Mouse (Mus musculus): ENCODE results near the gene Calb2. TPM values are rescaled to one million over a fixed set of nuclear protein-coding genes. Genes with fewer than 3 reads are reported as not detected.

The Calb2 gene
- polyA plus RNA-seq, 1 experiment from 2014 or later, result not detected

DNA sequence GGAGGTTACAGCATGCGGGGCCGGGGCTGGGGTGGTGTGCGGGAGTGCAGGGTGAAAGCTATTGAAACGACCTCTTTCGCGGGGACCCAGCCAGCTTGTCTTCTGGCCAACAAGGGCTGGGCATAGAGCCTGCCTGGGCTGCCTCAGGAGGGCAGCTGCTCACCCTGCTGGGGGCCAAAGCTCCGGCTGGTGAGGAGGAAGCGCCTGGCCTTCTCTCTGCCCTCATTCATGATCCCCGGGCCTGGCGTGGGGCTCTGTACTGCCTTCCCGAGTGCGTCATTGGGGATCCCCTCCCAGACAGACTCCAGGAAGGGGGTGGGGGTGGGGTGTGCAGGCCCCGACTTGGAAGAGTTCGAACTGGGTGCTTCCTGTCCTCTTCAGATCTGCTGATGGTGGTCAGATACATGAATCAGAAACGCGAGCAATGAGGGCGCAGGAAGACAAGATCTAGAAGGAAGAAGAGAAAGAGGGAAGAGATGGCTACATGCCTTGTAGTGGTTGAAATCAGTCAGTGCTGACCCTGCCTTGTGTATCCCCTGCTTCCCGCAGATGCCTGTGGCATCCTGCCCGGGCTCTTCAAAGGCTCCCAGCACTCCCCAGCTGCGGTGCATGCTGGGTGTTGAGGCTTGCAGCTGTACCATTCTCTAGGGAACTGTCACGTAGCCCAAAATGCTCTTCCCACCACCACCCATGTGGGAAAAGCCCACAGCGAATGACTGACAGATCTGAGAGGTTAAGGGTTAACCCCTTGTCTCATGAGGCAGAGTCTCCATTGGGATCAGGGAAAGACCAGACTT lies 9.5 kb upstream of the Calb2 start:
- Histone ChIP-seq H3K9ac (no peak overlapping the region), H3K36me3 (no peaks in the 10 kb centered on the region), H3K4me3 (replicated peaks) (no peak overlapping the region), H3K4me1 (replicated peaks) (no peaks in the 10 kb centered on the region), H3K27me3 (peaks cover 14% of the 10 kb centered on the region), H3K9me3 (replicated peaks) (no peaks in the 10 kb centered on the region), H3K27ac (no peak overlapping the region), H3K4me2 (no peak overlapping the region)
- WGBS (ENCODE audit: insufficient replicate concordance), result 9% methylated on average over 22 of the region's 22 CpGs
- DNase-seq (no peak), ATAC-seq (ENCODE audit: low read depth) (no peak)

DNA sequence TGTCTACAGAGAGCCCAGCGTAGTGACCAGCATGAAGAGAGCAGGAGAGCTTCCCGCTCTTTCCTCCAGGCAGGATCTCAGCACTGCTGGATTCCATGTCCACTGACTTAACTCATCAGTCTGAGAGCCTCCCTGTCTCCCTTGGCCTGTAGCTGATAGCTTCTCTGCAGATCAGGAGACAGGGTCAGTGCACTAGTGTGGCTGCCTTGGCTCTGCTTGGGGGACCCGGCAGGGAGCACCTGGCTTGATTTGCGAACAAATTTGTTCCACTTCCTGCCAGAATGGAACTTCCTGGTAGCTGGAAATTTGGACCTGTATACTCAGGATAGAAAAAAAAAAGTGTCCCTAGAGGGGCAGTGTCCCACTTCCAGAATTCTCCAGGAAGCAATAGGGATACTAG lies 6.8 kb upstream of the Calb2 start:
- Histone ChIP-seq H3K27me3 (peaks cover 14% of the 10 kb centered on the region), H3K9ac (no peak overlapping the region), H3K27ac (no peak overlapping the region), H3K4me3 (replicated peaks) (no peak overlapping the region), H3K36me3 (no peaks in the 10 kb centered on the region), H3K4me1 (replicated peaks) (no peaks in the 10 kb centered on the region), H3K4me2 (no peak overlapping the region), H3K9me3 (replicated peaks) (no peaks in the 10 kb centered on the region)
- ATAC-seq (ENCODE audit: low read depth) (no peak), DNase-seq (no peak)
- WGBS (ENCODE audit: insufficient replicate concordance), result 68% methylated on average over 4 of the region's 4 CpGs

DNA sequence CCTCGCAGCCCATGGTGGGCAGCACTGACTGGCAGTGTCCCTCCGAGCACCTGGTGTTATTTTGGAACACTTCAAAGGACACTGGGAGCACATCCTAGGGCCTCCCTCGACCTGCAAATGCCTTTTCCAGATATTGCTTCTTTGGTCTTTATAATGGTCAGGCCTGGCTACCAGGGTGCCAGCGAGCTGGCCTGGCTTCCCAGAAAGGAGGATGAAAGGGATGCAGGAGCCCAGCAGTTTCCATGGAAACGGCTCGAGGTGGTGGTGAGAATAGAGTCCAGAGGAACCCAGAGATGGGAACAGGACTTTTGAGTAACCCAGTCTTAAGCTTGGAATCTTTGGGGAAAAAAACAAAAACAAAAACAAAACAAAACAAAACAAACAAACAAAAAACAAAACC lies 4.2 kb upstream of the Calb2 start:
- H3K9me3 ChIP-seq (replicated peaks), result no peaks in the 10 kb centered on the region
- 51% methylated on average over 6 of the region's 6 CpGs for WGBS (ENCODE audit: insufficient replicate concordance)
- no peaks in the 10 kb centered on the region for H3K4me1 ChIP-seq (replicated peaks)
- no peak overlapping the region for H3K4me2 ChIP-seq
- H3K9ac ChIP-seq, result no peak overlapping the region
- no peak for ATAC-seq (ENCODE audit: low read depth)
- H3K27me3 ChIP-seq, result peaks cover 24% of the 10 kb centered on the region
- no peak for DNase-seq
- no peak overlapping the region for H3K4me3 ChIP-seq (replicated peaks)
- H3K27ac ChIP-seq, result no peak overlapping the region
- no peaks in the 10 kb centered on the region for H3K36me3 ChIP-seq

DNA sequence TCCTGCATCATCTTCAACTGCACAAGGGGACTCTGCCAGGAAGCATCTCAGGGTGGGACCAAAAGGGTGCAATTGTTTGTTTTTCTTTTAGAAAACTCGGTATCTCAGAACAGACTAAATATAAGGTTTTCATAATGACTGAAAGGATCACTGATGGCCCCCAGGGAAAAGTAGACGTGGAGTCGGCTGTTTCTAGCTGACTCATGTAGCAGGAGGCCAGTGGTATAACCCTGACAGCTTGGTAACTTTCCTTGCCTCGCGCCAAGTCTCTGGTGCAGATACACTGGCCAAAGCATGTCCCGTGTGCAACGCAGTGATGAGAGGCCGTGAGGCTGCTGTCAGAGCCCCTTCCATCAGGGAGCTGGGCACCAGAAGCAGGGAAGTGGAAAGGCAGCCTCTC lies 1.7 kb downstream of the Calb2 start:
- ATAC-seq (ENCODE audit: low read depth) (no peak), DNase-seq (no peak)
- H3K4me1 ChIP-seq (replicated peaks), result no peaks in the 10 kb centered on the region
- no peak overlapping the region for H3K9ac ChIP-seq
- H3K9me3 ChIP-seq (replicated peaks), result no peaks in the 10 kb centered on the region
- H3K27me3 ChIP-seq, result peaks cover 27% of the 10 kb centered on the region
- no peaks in the 10 kb centered on the region for H3K36me3 ChIP-seq
- H3K27ac ChIP-seq, result no peak overlapping the region
- H3K4me3 ChIP-seq (replicated peaks), result no peak overlapping the region
- H3K4me2 ChIP-seq, result no peak overlapping the region
- WGBS (ENCODE audit: insufficient replicate concordance), result 62% methylated on average over 8 of the region's 8 CpGs

DNA sequence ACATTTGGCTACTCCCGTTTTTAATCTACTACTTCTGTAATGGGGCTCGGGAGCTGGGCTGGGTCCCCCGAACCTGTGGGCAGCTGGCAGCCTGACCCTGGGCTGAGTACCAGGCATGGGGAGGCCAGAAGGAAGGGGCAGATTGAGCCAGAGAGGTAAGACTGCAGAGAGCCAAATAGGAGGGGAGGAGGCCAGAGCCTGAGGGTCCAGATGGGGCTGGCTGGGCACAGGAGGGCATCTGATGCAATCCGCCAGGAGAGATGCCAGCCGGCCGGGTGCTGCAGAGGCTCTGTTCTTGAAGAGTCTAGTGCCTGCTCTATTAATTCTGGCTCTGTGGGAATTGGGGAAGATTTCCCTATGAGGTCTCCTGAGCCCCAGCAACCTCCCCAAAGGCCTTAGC lies 6.0 kb downstream of the Calb2 start:
- no peak overlapping the region for H3K4me3 ChIP-seq (replicated peaks)
- ATAC-seq (ENCODE audit: low read depth), result no peak
- no peak overlapping the region for H3K4me2 ChIP-seq
- no peaks in the 10 kb centered on the region for H3K9me3 ChIP-seq (replicated peaks)
- H3K27me3 ChIP-seq, result peaks cover 4% of the 10 kb centered on the region; the same call in 1 of the 2 replicates
- WGBS (ENCODE audit: insufficient replicate concordance), result 72% methylated on average over 6 of the region's 6 CpGs
- H3K4me1 ChIP-seq (replicated peaks), result no peaks in the 10 kb centered on the region
- no peak for DNase-seq
- H3K27ac ChIP-seq, result no peak overlapping the region
- no peak overlapping the region for H3K9ac ChIP-seq
- no peaks in the 10 kb centered on the region for H3K36me3 ChIP-seq

DNA sequence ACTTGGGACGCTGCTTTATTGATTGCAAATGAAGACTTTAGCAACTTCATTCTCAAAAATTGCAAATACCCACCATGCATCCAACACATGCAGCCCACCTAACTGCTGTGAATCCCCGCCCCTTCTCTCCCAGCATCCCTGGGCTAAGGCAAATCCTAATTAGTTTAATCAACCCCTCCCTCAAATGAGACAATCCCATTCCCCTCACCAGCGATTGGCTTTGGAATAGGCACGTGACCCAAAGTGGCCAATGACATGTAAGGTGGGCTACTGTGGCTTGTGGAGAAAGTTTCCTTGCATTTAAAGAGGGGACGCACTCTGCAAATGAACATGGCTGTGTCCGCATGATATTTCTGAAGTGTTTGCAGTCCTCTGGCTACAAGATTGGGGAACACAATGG lies 15.1 kb downstream of the Calb2 start:
- 61% methylated on average over 6 of the region's 6 CpGs for WGBS (ENCODE audit: insufficient replicate concordance)
- Histone ChIP-seq H3K27me3 (no peaks in the 10 kb centered on the region), H3K4me1 (replicated peaks) (no peaks in the 10 kb centered on the region), H3K4me3 (replicated peaks) (no peak overlapping the region), H3K4me2 (no peak overlapping the region), H3K9me3 (replicated peaks) (no peaks in the 10 kb centered on the region), H3K9ac (no peak overlapping the region), H3K27ac (no peak overlapping the region), H3K36me3 (no peaks in the 10 kb centered on the region)
- DNase-seq, result no peak
- no peak for ATAC-seq (ENCODE audit: low read depth)

DNA sequence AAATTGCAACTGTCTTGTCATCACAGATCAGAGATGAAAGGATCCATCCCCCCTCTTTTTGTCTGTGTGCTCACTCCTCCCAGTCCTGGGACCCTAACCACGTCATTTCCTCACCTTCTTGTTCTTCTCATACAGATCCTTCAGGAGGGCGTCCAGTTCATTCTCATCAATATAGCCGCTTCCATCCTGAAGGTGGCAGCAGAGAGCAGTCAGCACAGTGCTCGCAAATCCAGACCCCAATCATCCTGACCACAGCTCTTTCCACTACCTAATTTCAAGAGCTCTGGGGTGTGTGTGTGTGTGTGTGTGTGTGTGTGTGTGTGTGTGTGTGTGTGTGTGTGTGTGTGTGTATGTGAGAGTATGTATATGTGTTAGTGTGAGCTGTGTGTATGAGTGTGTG lies 22.5 kb downstream of the Calb2 start:
- no peak overlapping the region for H3K4me3 ChIP-seq (replicated peaks)
- H3K36me3 ChIP-seq, result no peaks in the 10 kb centered on the region
- H3K27me3 ChIP-seq, result no peaks in the 10 kb centered on the region
- 1% methylated on average over 4 of the region's 4 CpGs for WGBS (ENCODE audit: insufficient replicate concordance)
- H3K9me3 ChIP-seq (replicated peaks), result no peaks in the 10 kb centered on the region
- H3K4me2 ChIP-seq, result no peak overlapping the region
- no peak for DNase-seq
- no peak overlapping the region for H3K27ac ChIP-seq
- H3K9ac ChIP-seq, result no peak overlapping the region
- ATAC-seq (ENCODE audit: low read depth), result no peak
- H3K4me1 ChIP-seq (replicated peaks), result no peaks in the 10 kb centered on the region

DNA sequence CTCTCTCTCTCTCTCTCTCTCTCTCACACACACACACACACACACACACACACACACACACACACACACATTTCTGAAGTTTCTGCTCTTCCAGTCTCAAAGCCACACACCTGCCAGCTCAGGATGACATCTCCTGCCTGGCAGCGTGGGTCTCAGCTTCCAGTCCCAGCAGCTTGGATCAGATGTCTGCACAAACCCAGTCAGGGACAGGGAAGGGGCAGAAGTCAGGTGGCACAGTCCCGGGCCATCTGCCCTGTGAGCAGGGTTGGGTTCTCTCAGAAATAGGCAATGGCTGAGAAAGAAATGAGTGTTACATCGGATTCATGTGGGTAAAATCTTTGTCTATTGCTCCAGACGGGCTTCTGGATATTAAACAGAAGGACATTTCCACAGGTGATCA lies 27.2 kb downstream of the Calb2 start:
- ATAC-seq (ENCODE audit: low read depth) (no peak), DNase-seq (no peak)
- 47% methylated on average over 4 of the region's 4 CpGs for WGBS (ENCODE audit: insufficient replicate concordance)

DNA sequence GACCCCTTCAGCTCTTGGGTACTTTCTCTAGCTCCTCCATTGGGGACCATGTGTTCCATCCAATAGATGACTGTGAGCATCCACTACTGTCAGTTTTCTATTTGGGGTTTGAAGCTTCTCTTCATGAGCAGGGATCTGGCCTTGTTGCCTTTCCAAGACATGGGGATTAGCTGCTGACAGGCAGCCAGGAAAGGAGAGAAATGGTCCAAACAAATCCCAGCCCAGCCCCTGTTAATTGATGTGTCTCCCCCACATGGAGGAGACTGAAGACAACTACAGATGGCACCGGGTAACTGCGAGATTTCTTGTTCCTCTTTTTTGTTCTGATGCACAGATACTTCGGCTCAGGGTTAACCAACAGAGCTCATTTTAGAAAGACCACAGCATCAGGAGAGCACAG lies 27.9 kb downstream of the Calb2 start:
- H3K36me3 ChIP-seq, result no peaks in the 10 kb centered on the region

More for the DNA sequence above, 27.2 kb downstream of the Calb2 start:
- Histone ChIP-seq H3K9ac (no peak overlapping the region), H3K9me3 (replicated peaks) (no peaks in the 10 kb centered on the region), H3K27ac (no peak overlapping the region), H3K36me3 (no peaks in the 10 kb centered on the region), H3K4me1 (replicated peaks) (no peaks in the 10 kb centered on the region), H3K27me3 (no peaks in the 10 kb centered on the region), H3K4me2 (no peak overlapping the region), H3K4me3 (replicated peaks) (no peak overlapping the region)

DNA sequence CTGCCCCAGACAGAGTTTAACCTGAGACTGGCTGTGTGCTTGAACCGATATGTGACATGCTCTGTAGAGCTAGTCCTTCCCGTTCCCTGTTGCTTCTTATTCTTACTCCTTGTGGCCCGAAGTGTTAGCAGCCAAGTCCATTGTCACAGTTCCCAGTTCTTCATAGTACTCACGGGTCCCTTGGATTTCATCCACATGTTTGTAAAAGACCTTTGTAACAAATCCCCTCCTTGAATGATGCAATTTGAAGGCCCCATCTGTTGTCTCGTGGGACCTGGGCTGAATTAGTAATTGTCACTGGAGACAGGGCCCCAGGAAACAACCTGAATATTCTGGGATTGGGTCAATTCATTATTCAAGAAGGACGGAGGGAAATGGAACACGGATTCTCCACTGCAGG lies 32.5 kb downstream of the Calb2 start:
- no peak for DNase-seq

More for the DNA sequence above, 27.9 kb downstream of the Calb2 start:
- Histone ChIP-seq H3K4me2 (no peak overlapping the region), H3K9ac (no peak overlapping the region), H3K4me3 (replicated peaks) (no peak overlapping the region), H3K27ac (no peak overlapping the region), H3K27me3 (no peaks in the 10 kb centered on the region), H3K4me1 (replicated peaks) (no peaks in the 10 kb centered on the region), H3K9me3 (replicated peaks) (no peaks in the 10 kb centered on the region)
- ATAC-seq (ENCODE audit: low read depth) (no peak), DNase-seq (no peak)
- 35% methylated on average over 3 of the region's 3 CpGs for WGBS (ENCODE audit: insufficient replicate concordance)

DNA sequence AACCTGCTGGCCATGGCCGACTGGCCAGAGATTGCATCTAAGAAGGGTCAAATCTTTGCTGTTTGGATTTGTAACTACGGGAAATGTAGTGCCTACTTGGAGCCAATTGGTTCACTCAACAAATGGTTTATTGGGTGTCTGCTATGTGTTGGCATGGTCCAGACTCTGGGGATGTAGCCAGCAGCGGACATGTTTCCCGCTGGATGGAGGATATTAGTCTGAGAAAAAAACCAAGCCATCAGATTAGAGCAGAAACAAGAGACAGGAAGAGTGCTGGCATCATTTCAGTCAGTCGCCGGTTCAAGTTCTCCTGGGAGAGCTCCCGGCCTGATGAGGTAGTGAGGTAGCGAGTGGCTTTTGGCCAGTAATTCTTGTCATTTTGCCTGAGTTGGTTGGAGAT lies 33.8 kb downstream of the Calb2 start:
- no peaks in the 10 kb centered on the region for H3K4me1 ChIP-seq (replicated peaks)

More for the DNA sequence above, 32.5 kb downstream of the Calb2 start:
- H3K27ac ChIP-seq, result no peak overlapping the region
- 69% methylated on average over 7 of the region's 7 CpGs for WGBS (ENCODE audit: insufficient replicate concordance)
- no peak overlapping the region for H3K9ac ChIP-seq
- H3K27me3 ChIP-seq, result no peaks in the 10 kb centered on the region
- no peak overlapping the region for H3K4me3 ChIP-seq (replicated peaks)
- H3K4me2 ChIP-seq, result no peak overlapping the region
- no peaks in the 10 kb centered on the region for H3K4me1 ChIP-seq (replicated peaks)
- ATAC-seq (ENCODE audit: low read depth), result no peak
- no peaks in the 10 kb centered on the region for H3K36me3 ChIP-seq
- H3K9me3 ChIP-seq (replicated peaks), result no peaks in the 10 kb centered on the region

DNA sequence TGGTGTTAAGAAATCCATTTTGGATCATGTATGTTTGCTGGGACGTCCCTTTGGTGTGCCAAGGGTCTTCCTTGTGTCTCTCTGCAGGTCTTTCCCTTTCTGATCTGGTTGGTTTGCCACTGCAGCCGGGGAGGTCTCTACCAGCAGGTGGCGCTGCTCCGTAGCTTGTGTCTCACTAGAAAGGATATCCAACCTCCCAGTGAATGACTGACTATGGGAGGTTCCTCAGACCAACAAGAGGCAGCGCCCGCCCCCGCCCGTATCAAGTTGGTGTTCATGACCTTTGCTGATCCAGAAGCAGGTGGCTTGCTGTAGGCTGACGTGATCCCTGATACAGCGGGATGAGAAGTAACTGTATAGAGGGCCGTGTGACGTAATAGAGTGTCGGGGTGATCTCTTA lies 37.5 kb downstream of the Calb2 start:
- ATAC-seq (ENCODE audit: low read depth) (no peak), DNase-seq (peak; percentile 13)
- Histone ChIP-seq H3K27ac (no peak overlapping the region), H3K36me3 (no peaks in the 10 kb centered on the region), H3K4me2 (no peak overlapping the region), H3K4me1 (replicated peaks) (no peaks in the 10 kb centered on the region), H3K27me3 (no peaks in the 10 kb centered on the region), H3K4me3 (replicated peaks) (no peak overlapping the region), H3K9ac (no peak overlapping the region), H3K9me3 (replicated peaks) (no peaks in the 10 kb centered on the region)
- 23% methylated on average over 13 of the region's 13 CpGs for WGBS (ENCODE audit: insufficient replicate concordance)

More for the DNA sequence above, 33.8 kb downstream of the Calb2 start:
- no peaks in the 10 kb centered on the region for H3K36me3 ChIP-seq
- H3K4me2 ChIP-seq, result no peak overlapping the region
- H3K27ac ChIP-seq, result no peak overlapping the region
- no peak overlapping the region for H3K4me3 ChIP-seq (replicated peaks)
- DNase-seq, result no peak
- ATAC-seq (ENCODE audit: low read depth), result no peak
- no peaks in the 10 kb centered on the region for H3K27me3 ChIP-seq
- no peak overlapping the region for H3K9ac ChIP-seq
- 70% methylated on average over 8 of the region's 8 CpGs for WGBS (ENCODE audit: insufficient replicate concordance)
- H3K9me3 ChIP-seq (replicated peaks), result no peaks in the 10 kb centered on the region
